Mouse (Mus musculus) MEL (cell line): ENCODE data around the gene Cntf.

Experiments
- CHD1 ChIP-seq: IDR thresholded peaks from 2 replicates; pipeline ENCODE4 v1.6.1; 2012; ENCODE audit warnings: low read depth, mild to moderate bottlenecking, inconsistent platforms, low read length, improper control_type of control experiment
- CTCF ChIP-seq, 3 experiments: IDR thresholded peaks in 2 of 3; conservative IDR thresholded peaks in 1 of 3; 2 replicates each; pipeline ENCODE4 v1.5.1; 2011 to 2012; ENCODE audit warnings: low read length in 3 of 3, low read depth in 2 of 3, mild to moderate bottlenecking in 2 of 3, improper control_type of control experiment in 1 of 3, inconsistent platforms in 1 of 3, mixed read lengths in 1 of 3, moderate library complexity in 1 of 3; ENCODE audit not compliant: control insufficient read depth in 1 of 3, insufficient read depth in 1 of 3, poor library complexity in 1 of 3, severe bottlenecking in 1 of 3
- EP300 ChIP-seq, 2 experiments: IDR thresholded peaks; 2 replicates each; pipeline ENCODE4 v1.6.1; 2011; ENCODE audit warnings: improper control_type of control experiment in 2 of 2, low read length in 2 of 2, low read depth in 1 of 2, mild to moderate bottlenecking in 1 of 2
- GATA1 ChIP-seq: IDR thresholded peaks from 2 replicates; pipeline ENCODE4 v1.6.1; 2011; ENCODE audit warnings: low read depth, low read length, improper control_type of control experiment
- JUND ChIP-seq: IDR thresholded peaks from 2 replicates; pipeline ENCODE4 v1.6.1; 2011; ENCODE audit warnings: low read depth, mild to moderate bottlenecking, improper control_type of control experiment, low read length
- MYC ChIP-seq: IDR thresholded peaks from 2 replicates; pipeline ENCODE4 v1.6.1; 2011; ENCODE audit warnings: low read depth, mild to moderate bottlenecking, low read length, improper control_type of control experiment, moderate library complexity
- POLR2A ChIP-seq, 2 experiments: IDR thresholded peaks; 2 replicates each; pipeline ENCODE4 v1.6.1; 2011 to 2012; ENCODE audit warnings: low read length in 2 of 2, mild to moderate bottlenecking in 2 of 2, control low read depth in 1 of 2, improper control_type of control experiment in 1 of 2, low read depth in 1 of 2, moderate library complexity in 1 of 2; ENCODE audit not compliant: control insufficient read depth in 1 of 2, insufficient read depth in 1 of 2, poor library complexity in 1 of 2
- POLR2AphosphoS5 ChIP-seq: IDR thresholded peaks from 2 replicates; pipeline ENCODE4 v1.6.1; 2012; ENCODE audit warnings: low read depth, borderline replicate concordance, mild to moderate bottlenecking, inconsistent platforms, low read length, moderate library complexity, mixed read lengths
- SMC3 ChIP-seq: IDR thresholded peaks from 2 replicates; pipeline ENCODE4 v1.6.1; 2011; ENCODE audit warnings: low read depth, low read length, improper control_type of control experiment
- TAL1 ChIP-seq: IDR thresholded peaks from 2 replicates; pipeline ENCODE4 v1.6.1; 2012; ENCODE audit warnings: mild to moderate bottlenecking, inconsistent platforms, low read length, moderate library complexity, mixed read lengths
- TBP ChIP-seq: IDR thresholded peaks from 2 replicates; pipeline ENCODE4 v1.8.0; 2011; ENCODE audit warnings: low read depth, low read length, improper control_type of control experiment
- UBTF ChIP-seq: IDR thresholded peaks from 2 replicates; pipeline ENCODE4 v1.6.1; 2012; ENCODE audit warnings: low read depth, mild to moderate bottlenecking, inconsistent platforms, low read length, improper control_type of control experiment, moderate library complexity, borderline replicate concordance; ENCODE audit not compliant: insufficient read depth
- USF2 ChIP-seq, 2 experiments: IDR thresholded peaks; 2 replicates each; pipeline ENCODE4 v1.6.1; 2011 to 2012; ENCODE audit warnings: improper control_type of control experiment in 2 of 2, low read length in 2 of 2, borderline replicate concordance in 1 of 2, inconsistent platforms in 1 of 2, low read depth in 1 of 2, mild to moderate bottlenecking in 1 of 2; ENCODE audit not compliant: insufficient read depth in 1 of 2
- ZMIZ1 ChIP-seq: IDR thresholded peaks from 2 replicates; pipeline ENCODE4 v1.6.1; 2012; ENCODE audit warnings: low read depth, mild to moderate bottlenecking, inconsistent platforms, low read length, improper control_type of control experiment, moderate library complexity

- peak; percentile 54 to 57; a peak in 2 of 4 replicates for TF ChIP-seq POLR2A (IDR thresholded peaks at IDR 0.05; ENCODE audit: control insufficient read depth in 1 of 2, insufficient read depth in 1 of 2, low read depth in 1 of 2, low read length in 2 of 2, poor library complexity in 1 of 2)
- TF ChIP-seq MYC = peak; percentile 54; the same call in 1 of the 2 replicates
- no peak for TF ChIP-seq CTCF (IDR thresholded peaks at IDR 0.05 in 2 of 3, conservative IDR thresholded peaks at IDR 0.05 in 1 of 3; ENCODE audit: control insufficient read depth in 1 of 3, insufficient read depth in 1 of 3, low read depth in 2 of 3, low read length in 3 of 3, poor library complexity in 1 of 3, severe bottlenecking in 1 of 3)
- peak; percentile 58; the same call in 1 of the 2 replicates for TF ChIP-seq ZMIZ1
- no peak for TF ChIP-seq TBP
- peak in 1 of 2 experiments; percentile 61; a peak in 2 of 4 replicates for TF ChIP-seq EP300 (IDR thresholded peaks at IDR 0.05; ENCODE audit: low read depth in 1 of 2, low read length in 2 of 2)
- TF ChIP-seq USF2 (IDR thresholded peaks at IDR 0.05; ENCODE audit: borderline replicate concordance in 1 of 2, insufficient read depth in 1 of 2, low read depth in 1 of 2, low read length in 2 of 2) = no peak
- peak; percentile 44; the same call in 1 of the 2 replicates for TF ChIP-seq CHD1
- no peak for TF ChIP-seq SMC3
- TF ChIP-seq JUND = no peak
- no peak for TF ChIP-seq GATA1
- no peak for TF ChIP-seq TAL1
- TF ChIP-seq UBTF = no peak
- TF ChIP-seq POLR2AphosphoS5 = no peak
These were observed 30.3 kb upstream of the Cntf start, which contains the start of the genes Zfp91 and Lpxn for GRCm38 (mm10) chr19:12795511-12796327.
